Mouse (Mus musculus) urinary bladder, postnatal 4 days (tissue): Measurements from ENCODE around the gene Decr2.
A peak's percentile ranks its signal among the peaks of the same experiment; 100 is the strongest.
"Not testable (repeated sequence)": the region's sequence is repeated elsewhere in the genome, so short reads cannot be mapped to it uniquely, and the experiment has no call there.

Source experiments
- DNase-seq, 2 experiments: peaks; one replicate each; pipeline ENCODE4 v3.0.0; 2021 to 2022; ENCODE audit warnings: low spot score in 2 of 2

Gene Decr2

DNA sequence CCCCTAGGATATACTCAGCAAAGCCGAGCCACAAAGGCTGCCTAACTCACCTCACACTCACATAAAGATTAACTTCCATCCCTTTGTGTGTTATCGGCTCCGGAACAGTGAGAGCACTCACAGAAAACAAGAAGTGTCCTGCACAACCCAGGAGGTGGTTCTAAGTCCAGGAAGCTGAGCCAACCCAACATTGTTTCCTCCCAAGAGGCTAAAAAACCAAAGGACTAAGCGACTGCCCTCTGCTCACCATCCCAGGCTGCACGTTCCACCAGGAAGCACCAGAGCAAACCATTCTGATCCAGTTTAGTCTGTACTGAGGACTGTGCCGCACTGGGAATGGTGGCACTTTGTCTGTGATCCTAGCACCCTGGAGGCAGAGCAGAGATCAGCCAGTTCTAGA, 25.2 kb downstream of the Decr2 start:
- no peak for DNase-seq

DNA sequence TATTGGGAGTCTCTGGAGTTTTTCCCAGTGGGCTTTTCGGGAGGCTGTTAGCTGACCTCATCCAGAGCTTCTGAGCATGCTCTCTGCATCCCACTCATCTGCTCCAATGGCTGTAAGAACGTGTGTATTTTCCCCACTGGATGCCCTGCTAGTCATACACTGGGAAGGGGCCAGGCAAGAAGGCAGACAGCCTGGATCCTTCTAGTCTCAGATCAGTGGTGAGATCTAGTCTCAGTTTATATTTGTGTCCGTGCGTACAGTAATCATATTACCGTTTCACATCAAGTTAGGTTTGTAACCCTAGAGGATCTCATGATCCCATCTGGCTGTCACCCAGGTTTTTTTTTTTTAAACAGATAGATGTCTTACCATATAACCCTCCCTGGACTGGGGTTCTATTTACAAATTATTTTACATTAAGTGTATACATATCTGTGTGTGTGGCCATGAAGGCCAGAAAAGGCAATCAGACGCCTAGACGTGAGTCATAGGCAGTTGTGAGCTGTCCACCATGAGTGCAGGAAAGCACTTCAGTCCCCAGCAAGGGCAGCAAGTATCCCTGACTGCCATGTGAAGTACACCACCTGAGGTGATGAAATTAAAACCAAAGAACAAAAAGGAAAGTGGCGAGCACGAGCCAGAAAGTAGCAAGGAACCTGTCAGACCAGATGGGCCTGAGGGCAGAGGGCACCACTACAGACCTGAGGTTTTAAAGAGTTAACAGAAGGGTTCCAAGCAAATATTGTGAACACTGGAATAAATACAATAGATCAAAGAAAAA, 32.2 kb downstream of the Decr2 start:
- DNase-seq: no peak

DNA sequence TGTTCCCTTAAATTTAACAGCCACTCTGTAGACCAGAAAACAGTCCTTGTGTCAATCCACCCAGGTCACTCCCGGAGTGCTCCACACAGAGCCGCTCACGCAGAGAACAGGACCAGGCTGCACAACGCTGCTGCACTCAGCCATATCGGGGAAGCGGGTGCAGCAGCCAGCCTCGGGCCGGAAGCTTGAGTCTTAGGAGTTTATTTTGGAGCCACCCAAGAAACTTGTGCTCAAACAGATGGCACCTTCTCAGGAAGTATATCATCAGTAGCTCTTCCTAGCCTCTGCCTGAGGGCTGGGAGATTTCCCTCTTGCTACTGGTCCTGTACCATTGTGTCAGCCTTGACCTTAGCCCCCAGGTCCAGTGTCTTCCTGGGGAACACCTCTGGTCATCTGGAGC, 32.9 kb downstream of the Decr2 start:
- DNase-seq: no peak

DNA sequence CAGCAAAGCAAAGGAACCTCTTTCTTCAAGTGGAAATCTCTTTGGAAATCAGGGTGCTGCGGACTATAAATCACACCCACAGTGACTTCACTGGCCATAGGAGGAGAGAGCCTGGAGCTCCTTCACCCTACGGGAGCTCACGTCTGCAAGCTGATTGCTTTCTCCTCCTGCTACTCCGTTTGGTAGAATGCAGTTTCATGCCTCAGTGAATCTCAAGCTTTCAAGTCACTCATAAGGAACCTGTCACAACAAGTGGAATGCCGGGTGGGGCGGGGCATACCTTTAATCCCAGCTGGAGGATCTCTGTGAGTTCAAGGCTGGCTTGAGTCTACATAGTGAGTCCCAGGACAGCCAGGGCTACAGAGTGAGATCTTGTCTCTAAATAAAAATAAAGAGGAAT, 35.0 kb downstream of the Decr2 start:
- no peak for DNase-seq

DNA sequence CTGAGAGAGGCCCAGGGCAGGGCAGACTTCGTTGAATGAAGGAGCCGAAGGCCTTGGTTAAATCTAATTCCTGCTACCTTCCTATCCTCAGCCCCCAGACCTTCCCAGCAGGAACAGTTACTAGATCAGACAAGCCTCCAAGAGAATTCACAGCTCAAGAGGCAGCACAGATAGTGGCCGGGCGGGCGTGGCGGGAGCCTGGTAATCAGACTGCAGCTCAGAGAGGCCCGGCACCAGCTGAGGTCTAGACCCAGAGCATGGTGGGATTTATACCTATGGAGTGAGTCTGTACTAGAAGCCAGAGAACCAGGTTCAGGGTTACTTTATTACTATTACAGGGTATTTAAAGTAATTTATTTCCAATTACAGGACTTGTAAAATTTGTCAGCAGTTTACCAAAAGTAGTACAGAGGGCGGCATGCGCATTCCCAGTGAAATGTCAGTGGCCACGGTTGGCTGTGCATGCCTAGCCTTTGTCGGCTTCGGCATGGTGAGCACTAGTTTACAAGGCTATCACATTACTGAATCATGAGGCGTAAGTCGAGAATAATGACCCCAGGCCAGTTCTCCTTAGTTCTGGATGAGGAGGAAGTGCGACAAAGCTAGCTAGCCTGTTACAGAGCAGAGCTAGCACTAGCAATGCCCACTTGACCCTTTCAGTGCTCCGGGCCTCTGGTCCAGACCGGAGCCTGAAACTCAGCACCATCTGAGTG, 35.8 kb downstream of the Decr2 start:
- no peak for DNase-seq

DNA sequence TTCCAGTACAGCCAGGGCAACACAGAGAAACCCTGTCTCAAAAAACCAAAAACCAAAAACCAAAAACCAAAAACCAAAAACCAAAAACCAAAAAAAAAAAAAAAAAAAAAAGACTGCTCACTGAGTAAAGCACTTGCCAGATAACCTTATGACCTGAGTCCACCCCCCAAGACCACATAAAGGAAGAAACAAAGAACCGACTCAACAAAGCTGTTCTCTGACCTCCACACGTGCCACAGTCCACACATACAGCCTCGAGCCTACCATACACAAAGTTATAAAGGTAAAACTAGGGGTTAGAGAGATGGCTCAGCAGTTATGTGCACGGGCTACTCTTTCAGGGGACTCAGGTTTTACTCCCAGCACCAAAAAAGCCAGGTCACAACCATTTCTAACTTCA, 37.4 kb downstream of the Decr2 start:
- DNase-seq: no peak

DNA sequence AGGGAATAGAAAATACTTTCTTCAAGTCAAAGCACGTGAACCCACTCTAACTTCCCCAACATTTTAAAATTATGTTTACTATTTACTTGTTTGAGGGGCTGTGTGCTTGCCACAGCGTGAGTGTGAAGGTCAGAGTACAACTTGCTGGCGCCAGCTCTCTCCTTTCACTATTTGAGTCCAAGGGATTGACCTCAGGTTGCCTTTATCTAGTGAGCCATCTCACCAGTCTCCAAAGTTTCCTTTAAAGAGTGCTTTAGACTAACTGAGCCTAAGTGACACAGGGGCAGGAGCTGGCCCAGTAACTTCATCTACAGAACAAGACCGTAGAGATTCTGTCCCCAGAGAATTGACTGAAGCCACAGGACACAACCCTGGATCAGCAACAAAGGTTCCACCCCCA, 38.1 kb downstream of the Decr2 start:
- no peak for DNase-seq

DNA sequence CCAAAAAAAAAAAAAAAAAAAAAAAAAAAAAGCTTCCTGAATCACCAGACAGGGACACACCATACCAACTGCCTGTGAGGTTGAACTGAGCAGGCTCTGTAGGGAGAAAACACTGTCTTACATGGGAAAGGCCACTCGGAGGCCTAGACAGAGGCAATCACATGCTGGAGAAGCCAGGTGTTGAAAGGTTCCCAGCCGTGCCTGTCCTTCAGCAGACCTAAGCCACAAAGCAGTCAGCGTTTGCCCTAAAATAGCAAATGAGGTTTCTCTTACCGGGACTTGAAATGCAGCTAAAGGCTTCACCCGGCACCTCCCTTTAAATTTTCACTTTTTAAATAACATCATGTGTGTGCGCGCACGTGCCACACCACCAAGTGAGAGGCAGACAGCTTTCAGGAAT, 42.0 kb downstream of the Decr2 start:
- DNase-seq: no peak

DNA sequence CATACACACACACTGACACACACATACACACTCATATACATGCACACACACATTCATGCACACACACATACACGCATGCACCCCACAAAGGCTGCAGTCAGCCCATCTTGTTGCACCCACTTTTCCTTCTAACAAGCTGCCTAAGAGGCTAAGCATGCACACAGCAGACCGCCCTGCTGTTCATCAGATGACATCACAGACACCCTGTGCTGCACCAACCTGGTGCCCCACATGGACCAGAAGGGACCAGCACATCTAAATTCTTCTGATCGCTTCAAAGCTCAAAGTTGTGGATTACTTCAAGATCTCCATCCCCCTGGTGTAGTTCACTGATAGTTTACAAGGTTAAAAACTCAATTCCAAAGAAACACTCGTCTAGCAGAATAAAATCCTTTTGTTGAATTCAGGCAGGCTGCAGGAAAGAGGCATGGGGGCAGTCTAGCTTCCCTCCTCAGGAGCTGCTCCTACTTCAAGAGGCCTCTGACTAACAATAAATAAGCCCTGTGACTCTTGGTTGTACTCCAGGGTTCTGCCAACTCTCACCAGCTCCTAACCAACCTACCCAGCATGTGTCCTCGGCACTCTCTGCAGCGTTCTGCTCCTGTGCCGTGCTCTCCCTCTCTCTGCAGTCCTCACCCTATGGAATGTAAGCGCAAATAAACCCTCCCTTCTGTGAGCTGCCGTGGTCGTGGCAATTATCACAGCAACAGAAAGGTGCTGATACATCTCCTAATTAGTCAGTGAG, 43.7 kb downstream of the Decr2 start:
- DNase-seq: no peak

DNA sequence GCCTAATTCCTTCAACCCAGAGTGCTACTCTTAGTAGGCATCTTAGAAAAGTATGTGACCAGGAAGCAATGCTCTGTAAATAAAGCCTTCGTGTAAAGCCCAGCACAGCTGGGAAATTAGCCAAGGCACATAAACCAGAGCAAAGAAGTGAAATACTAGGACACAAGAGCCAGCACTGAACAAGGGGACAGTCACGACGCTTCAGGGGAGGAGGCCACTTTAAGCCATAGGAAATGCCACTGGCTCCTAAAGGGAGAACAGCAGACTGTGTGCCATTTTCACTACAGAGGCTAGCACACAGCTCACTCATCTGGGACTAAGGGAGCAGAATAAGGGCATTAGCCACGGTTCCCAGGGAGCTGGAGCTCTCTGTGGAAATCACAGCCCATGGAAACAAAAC, 44.9 kb downstream of the Decr2 start:
- no peak for DNase-seq

DNA sequence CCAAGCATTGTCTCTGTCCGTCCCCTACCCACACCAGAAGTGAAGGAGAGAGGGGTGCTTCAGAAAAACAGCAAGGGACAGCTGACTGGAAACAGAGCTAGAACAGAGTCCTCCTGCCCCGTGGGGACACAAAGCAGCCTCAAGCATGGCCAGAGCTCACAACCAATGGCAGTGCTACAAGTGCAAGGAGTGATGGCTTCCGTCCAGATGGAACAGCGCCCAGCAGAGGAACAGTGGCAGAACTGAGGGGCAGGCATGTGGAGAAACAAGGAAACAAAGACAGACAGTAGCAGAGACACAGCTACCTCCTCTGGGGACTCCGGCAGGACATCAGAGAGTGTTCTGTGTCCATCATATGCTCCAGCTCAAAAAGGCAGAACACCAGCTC, 46.9 kb downstream of the Decr2 start:
- DNase-seq: peak; percentile 44 to 63

DNA sequence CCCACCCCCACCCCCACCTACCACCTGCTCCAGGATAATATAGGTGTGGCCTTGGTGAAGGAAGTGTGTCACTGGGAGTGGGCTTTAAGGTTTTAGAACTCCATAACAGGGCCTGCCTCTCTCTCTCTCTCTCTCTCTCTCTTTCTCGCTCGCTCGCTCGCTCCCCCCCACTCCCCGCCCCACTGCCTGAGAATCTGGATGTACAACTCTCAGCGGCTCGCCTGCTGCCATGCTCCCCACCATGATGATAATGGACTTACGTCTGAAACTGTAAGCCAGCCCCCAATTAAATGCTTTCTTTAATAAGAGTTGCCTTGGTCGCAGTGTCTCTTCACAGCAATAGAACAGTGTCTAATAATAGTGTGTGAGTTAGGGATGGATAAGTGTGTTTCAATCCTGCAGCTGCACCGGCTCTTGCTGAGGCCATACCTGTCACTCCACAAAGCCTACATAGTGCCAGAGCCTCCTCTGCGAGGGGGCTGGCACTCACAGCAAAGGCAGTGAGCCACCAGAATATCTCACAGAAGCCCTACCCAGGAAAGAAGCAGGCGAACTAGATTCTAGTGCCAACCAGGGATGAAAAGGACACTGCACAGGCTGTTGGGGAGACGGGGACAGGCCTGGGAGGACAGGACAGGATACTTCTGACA, 47.4 kb downstream of the Decr2 start:
- DNase-seq: no peak

DNA sequence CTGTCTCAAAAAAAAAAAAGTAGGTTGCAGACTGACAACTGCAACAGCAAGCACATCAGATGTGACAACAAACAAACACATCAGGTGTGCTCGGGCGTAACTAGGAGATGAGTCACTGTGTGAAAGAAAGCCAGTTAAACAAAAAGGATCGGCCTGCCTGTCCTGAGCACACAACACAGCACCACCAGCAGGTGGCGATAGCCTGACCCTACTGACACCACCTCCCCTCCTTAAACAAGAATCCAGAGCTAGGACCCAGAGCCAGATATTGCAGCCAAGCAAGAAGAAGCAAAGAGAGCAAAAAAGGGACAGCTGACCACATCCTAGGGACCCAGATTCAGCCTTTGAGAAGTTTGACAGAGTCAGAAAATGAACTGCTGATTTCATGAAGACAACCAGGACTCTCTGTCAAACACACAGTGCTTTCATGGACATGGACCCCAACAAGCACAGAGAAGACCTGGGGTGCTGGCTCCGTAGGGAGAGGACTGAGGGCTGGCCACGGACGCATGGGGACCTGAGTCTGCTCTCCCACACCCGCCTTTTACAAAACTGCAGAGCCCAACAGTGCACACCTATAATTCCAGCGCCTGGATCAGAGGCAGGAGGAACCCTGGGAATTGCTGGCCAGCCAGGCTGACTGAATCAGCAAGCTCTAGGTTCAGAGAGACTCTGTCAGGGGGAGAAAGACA, 48.9 kb downstream of the Decr2 start:
- DNase-seq: peak; percentile 33 to 63

DNA sequence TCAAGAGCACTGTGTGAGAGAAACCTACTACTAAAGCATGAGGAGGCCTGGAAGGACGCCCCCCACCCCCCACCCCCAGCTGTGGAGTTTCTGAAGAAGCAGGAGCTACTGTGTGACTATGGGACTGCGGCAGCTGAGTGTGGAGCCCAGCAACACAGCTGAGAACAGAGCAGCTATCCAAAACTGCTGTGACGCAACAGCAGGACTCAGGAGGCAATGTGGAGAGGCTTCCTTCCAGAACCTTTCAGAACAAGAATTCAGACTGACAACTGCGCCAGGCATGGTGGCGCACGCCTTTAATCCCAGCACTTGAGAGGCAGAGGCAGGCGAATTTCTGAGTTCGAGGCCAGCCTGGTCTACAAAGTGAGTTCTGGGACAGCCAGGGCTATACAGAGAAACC, 49.4 kb downstream of the Decr2 start:
- not testable (repeated sequence) for DNase-seq

DNA sequence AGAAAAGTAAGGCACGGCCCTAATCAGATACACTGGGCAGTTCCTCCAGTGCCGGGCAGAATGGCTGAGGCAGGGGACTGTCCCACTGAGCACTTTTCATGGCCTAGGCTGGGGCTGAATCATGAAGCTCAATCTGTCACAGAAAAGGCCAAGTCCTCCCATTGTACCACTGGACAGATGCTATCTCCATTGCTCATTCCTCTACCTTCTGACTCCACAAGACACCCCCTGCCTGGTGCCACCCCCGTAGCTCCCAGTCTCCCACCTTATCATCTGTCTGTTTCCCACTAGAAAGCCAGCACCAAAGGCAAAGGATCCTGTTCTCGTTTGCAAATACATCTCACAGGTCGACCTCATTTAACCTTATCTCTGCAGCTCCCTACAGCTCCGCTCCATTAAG, 58.1 kb downstream of the Decr2 start:
- no peak for DNase-seq

DNA sequence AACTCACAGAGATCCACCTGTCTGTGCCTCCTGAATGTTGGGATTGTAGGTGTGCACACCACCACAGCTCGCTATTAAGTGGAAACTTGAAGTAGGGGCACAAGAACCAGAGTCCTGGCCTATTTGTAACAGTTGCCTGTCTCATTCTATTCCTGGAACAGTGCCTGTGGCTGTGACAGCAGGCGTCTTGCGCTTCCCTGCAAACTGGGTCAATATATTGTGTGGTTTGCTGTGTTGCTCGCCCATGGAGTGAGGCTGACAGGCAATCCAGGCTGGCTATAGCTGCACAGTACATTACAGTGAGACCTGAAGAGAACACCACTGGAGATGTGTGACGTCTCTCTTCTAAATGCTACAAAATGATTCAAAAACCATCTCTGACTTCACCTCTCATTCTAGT, 58.6 kb downstream of the Decr2 start:
- DNase-seq: no peak
